Mouse (Mus musculus): ENCODE data around the gene Trrap.
A peak's percentile ranks its signal among the peaks of the same experiment; 100 is the strongest.

The Trrap gene

DNA sequence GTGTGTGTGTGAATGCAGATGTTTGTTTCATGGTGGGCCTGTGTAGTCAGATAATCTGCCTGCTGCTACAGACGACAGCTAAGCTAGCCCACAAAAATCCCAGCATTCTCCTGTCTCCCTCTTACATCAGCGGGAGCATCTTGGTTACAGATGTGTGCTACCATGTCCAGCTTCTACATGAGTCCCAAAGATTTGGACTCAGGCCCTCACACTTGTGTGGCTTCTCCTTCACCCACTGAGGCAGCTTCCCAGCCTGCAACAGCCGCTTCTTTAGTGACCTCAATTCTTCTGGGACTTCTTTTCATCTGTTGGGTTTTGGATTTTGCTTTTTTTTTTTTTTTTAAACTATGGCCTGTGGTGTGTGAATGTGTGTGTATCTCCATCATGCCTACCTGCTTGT lies 105.3 kb downstream of the Trrap start:
- no peak for DNase-seq

DNA sequence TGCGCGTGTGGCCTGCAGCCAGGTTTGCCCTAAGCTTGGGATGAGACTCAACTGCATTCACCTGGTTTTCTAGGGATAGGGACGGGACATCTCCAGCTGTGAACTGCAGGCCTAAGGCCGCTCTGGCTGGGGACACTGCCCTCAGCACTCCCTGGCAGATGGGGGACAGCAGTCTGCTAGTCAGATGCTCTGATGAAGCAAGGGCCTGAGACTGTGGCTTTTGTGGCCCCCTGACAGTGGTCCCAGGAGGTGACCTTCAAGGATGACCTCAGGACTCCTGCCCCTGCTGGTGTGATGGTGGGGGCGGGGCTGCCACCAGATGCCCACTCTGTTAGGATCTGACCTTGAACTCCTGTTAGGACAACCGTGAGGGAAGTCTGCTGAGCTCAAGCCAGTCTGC lies 107.7 kb downstream of the Trrap start:
- no peak for DNase-seq

DNA sequence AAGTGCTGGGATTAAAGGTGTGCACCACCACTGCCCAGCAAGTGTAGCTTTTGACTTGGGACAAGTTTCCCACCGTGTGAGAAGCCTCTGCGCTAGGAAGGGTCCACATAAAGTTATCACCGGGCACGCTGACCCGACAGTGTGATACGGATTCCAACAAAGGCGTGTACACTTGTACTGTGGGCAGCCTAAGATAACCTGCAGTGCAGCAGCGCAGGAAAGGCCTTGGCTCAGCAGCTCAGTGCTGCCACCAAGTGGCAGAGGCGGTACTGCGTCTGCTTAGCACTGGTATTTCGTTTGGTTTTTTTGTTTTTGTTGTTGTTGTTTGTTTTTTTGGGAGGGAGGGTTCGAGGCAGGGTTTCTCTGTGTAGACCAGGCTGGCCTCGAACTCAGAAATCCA lies 108.4 kb downstream of the Trrap start:
- peak; percentile 86 for DNase-seq

DNA sequence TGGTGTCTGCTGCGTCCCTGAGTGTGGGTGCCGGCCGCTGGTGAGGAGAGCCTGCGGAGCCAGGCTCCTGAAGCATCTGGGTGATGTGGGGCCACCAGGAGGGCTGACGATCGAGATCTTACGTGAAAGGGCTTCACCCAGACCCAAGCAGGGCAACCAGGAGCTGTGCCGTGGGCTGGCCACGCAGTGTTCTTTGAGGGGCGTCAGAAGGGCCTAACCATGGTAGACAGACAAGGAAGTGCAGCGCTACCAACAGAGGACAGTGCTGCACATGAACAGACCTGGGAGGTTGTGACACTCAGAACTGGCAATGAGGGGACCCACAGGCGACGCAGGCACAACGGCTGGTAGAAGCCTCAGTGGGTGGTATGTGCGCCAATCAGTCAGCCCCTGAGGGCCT lies 109.5 kb downstream of the Trrap start:
- no peak for DNase-seq

DNA sequence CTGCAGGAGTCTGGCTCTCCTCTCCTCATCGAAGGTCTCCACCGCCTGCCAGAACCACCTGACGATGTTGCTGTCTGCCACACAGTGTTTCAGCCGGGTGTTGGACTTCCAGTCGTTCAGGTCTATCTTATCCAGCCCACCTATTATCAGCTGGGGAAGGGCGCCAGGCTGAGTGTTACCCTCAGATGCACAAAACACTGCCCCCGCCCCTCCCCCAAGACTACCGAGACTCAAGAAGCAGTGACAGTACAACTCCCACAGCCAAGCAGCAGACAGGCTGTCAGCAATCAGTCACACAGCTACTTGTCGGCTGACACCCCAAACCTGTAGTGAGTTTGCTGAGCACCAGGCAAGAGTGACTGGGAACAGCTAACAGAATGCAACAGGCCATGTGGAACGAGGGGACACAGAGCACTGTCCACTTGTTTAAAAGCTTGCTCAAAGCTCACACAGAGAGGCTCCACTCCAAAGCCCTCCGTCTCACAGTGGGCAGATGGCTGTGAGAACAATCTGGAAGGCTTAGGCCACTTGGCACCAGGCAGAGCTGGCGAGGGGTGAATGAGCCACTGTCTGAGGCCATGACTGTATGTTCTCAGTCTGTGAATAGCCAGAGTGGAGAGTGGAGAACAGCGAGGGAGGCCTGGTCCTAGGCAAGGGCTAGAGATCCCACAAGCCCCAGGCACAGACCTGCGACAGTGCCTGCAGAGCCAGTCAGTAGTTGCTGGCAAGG lies 114.3 kb downstream of the Trrap start:
- no peak for DNase-seq

DNA sequence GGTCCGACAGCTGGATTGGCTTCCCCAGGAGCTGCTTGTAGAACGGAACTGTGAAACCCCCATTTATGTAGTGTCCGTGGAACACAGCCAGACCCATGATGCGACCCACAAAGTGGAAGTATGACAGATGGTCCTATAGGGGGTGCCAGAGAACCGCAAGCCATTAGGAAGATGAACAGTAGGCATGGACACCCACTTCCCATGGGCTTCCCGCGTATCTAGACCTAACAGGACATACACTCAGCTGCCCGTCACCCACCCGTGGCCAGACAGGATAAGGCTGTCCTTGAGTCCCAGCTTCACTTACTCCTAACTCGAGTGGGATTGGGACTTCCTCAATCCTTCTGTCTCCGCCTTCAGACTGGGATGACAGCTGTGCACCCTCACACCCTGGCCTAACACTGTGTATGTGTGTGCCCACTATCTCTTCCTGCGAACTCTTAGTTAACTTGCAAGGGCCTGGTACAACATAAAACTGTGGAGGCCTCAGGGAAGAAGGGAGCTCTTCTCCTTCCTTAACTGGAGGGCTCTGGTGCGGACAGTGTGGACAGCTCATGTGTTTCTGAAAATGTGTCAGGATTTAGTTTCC lies 117.2 kb downstream of the Trrap start:
- peak; percentile 40 for DNase-seq

DNA sequence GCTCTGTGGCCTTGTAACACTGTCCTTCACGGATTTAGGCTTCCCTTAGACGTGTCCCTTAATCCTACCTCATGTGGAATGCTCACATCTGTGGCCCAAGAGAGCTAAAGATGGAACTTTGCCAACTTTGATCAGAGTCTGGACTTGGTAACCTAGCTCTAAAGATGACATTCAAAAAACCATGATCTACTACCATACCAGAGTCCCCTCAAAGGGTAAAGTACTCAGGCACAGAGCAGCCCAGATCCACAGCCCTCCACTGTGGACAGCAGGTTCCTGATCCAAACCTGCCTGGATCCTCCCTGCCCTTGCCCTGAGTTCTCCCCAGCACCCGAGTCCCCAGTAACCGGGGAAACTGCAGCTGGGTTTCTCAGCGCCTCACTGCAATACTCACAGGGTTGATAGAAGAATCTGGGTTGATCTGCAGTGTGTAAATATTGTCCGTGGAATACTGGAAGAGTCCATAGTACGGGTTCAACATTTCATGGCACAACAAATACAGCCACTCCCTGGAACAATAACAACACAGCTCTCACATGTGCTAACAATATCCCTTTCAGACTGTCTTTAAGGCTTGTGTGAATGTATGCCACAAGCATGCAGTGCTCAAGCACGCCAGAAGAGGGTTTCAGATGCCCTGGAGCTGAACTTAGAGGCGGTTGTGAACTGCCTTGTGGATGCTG lies 118.6 kb downstream of the Trrap start:
- no peak for DNase-seq

DNA sequence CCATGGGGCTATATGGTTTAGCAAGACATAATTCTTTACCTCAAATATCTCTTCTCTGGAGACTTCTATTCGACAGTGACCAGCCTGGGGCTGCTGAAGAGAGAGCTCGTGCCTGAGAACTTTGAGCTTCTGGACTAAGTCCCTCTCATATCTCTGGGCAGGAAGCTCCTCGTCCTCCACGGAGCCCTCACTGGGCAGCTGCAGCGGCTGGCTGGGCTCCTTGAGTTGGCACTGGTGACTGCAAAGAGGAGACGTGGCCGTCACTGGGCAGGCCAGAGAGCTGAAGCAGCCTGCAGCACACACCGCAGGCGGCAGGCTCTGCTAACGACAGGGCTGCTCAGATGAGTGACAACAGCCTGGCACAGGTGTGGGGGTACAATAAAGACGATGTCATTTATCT lies 123.7 kb downstream of the Trrap start:
- DNase-seq: no peak

DNA sequence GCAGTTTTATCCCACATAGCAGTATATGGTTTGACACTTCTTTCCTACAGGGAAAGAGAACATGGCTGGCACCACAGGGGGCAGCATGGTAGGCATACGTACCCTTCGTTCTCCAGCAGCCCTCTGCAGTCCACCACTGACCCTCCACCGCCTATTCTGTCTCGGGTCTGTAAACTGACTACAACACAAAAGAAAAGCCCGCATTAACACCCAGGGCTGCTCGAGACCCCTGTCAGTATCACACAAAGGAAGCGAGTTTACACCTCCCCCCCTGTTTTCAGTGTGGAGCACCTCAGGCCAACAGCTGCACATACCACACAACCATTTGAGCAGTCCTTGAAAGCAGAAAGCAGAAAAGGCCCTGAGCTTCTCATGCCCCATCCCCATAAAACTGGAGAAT lies 130.3 kb downstream of the Trrap start:
- DNase-seq: no peak

DNA sequence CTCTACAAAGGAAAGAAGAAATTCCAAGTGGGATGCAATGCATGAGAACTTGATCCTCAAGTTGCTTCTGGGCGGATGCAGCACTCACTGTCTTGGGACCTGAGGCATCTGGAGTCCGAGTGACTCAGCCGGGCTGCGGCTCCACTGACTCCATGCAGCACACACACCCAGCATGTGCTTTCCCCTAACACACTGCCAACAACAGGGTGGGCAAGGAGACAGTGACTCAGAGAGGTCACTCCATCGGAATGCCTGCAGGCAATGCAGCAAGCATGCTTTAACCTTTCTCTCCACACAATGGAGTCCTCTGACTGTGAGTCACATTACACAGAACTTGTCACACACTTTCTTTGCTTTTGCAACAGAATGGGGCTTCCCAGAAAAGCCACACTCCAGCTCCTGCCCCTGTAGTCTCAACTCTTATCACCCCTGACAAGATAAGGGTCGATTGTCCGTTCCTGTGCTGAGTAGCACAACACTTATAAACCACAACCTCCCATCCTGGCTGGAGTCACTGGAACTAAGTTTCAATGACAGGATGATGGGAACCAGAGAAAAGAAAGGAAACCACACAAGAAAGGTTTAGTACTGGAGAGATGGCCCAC lies 131.0 kb downstream of the Trrap start:
- no peak for DNase-seq

DNA sequence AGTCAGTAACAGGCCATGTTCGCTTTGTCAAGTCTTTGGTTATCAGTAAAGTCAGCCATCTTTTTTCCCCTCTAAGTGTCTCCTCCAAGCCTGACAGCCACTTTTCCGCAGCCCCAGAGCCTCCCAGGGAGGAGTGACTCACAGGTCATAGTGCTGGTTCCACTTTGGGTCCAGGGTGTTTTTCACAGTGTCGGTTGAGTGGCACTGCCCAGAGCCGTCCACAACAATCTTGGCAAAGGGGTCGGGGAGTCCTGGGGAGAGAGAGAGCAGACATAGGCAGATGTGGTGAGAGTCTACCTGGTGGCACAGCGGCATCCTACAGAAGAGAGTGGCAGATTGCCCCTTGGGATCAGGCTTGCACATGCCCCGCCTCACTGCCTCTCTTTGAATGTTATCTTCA lies 133.5 kb downstream of the Trrap start:
- no peak for DNase-seq

DNA sequence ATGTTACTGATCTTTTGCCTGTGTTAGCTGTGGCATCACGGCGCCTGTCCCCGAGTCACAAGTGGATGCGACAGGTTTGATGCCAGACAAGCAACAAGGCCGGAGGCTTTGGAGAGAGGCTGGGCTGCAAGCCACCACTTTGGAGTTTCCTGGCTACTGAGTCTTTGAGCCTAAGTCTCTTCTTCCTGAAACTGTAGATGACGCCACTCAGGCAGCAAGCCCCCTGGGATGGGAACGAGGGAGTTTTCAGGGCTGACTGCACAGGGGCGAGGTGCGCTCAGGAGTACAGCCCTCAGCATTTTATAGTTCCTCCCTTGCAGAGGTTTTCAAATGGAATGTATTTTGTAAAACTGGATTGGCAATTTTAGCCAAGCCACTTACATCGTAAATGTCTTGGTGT lies 134.3 kb downstream of the Trrap start:
- no peak for DNase-seq

DNA sequence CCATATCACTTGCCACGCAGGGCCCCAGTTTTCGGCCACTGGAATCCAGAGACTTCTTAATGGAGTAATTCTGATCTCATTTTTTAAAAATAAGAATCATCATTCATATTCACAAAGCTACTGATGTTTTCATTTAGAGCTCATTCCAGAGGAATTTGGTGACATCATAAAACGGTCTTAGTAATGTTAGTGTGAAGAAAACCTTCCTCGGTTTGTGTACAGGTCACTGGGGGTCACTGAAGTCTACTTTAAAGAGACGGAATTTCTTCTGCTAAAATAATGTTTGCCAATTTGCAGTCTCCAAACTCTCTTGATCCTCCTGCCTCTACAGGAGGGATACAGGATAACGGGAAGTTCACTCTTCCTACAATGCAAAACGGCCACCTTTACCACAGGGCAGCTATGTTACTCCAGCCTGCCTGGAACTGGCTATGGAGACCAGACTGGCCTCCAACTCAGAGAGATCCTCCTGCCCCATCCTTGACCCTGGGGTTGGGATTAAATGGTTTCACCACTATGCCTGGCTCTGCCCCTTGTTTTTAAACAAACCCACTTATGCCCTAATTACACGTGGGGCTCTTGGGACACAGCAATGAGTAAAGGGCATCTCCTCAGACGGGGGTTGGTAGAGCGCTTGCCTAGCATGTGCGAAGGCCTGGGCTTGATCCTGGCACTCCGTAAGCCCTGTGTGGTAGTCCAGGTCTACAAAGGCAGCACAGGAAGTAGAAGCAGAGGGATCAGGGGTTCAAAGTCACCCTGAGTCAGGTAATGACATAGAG lies 137.0 kb downstream of the Trrap start:
- no peak for DNase-seq

DNA sequence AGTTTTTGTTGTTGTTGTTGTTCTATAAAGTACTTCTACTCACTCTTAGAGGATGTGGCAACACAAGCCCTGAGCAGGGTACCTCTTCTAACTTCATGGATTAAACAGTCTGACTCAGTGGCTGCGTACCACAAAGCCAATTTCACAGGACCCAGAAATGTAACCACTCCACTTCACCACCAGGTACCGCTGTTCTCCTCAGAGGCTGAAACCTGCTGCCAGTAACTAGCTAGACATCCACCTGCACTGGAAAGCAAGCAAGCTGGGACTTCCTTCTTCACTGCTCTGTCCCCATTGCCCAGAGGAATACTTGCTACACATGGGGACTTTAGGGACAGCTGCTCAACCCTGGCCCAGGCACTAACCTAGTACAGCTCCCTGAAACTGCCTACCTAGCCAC lies 140.1 kb downstream of the Trrap start:
- DNase-seq: no peak
